Mouse (Mus musculus) kidney, postnatal 36 days (tissue): ENCODE measurements around the gene Tprgl.

Experiments used
- DNase-seq, 2 experiments: peaks; one replicate each; pipeline ENCODE4 v3.0.0; 2021 to 2022; ENCODE audit warnings: mixed read lengths in 2 of 2

The Tprgl gene

GRCm38 (mm10) chr4:154118782-154119181 lies 41.7 kb downstream of the Tprgl start:
- DNase-seq, result no peak

GRCm38 (mm10) chr4:154116421-154116820 lies 44.0 kb downstream of the Tprgl start:
- DNase-seq, result peak in 1 of 2 experiments; percentile 10

- no peak for DNase-seq
These were observed 50.6 kb downstream of the Tprgl start for GRCm38 (mm10) chr4:154109850-154110243.

- no peak for DNase-seq
These were observed 51.1 kb downstream of the Tprgl start for GRCm38 (mm10) chr4:154109216-154109849.
